Comparison of ENCODE assay signal across 22 mouse cellular contexts in genomic region chr11:33701236-33701957, GRCm38 (mm10).
A peak's percentile ranks its signal among the peaks of the same experiment; 100 is the strongest.
DNase-seq lines count a peak whose midpoint lies in the region; ATAC-seq and TF ChIP-seq lines count a peak whose summit lies in the region.
"Had no signal": no experiment of that assay in that cellular context is flagged by ENCODE, and none has a peak within 500 bp of the region (broad histone marks: within the 10 kb centered on the region; RNA-seq: fewer than 3 reads in every experiment).

No protein-coding gene starts in this region.

- H3K79me2 ChIP-seq in CH12.LX (replicated peaks; ENCODE audit: control insufficient read depth, extremely low read depth, insufficient read depth, poor library complexity, severe bottlenecking) = no peaks in the 10 kb centered on the region

- no peaks in the 10 kb centered on the region for H3K9me3 ChIP-seq in heart, embryonic 10.5 days
- no peaks in the 10 kb centered on the region for H3K9me3 ChIP-seq in lung, embryonic 15.5 days
- no peaks in the 10 kb centered on the region for H3K9me3 ChIP-seq in CH12.LX (replicated peaks; ENCODE audit: low read length)
- H3K9me3 ChIP-seq: embryonic facial prominence, embryonic 10.5 days; embryonic facial prominence, embryonic 13.5 days; forebrain, embryonic 12.5 days; forebrain, embryonic 15.5 days had no signal

- WGBS in heart, embryonic 10.5 days = 60% methylated on average over 1 of the region's 1 CpGs
- WGBS in lung, embryonic 15.5 days = 56% methylated on average over 1 of the region's 1 CpGs
- 59% methylated on average over 1 of the region's 1 CpGs for WGBS in lung, adult 2 months

- H3K36me3 ChIP-seq in heart, embryonic 10.5 days = no peaks in the 10 kb centered on the region
- no peaks in the 10 kb centered on the region for H3K36me3 ChIP-seq in lung, embryonic 15.5 days
- no peaks in the 10 kb centered on the region for H3K36me3 ChIP-seq in CH12.LX (replicated peaks in 1 of 2; ENCODE audit: control insufficient read depth in 1 of 2, insufficient read depth in 1 of 2, low read length in 1 of 2)
- H3K36me3 ChIP-seq: embryonic facial prominence, embryonic 10.5 days; embryonic facial prominence, embryonic 13.5 days; forebrain, embryonic 12.5 days; forebrain, embryonic 15.5 days had no signal

- in situ Hi-C loops in CH12.LX (cut with MboI; ENCODE audit: low pct_ligation_motif_present, low pct_unique_long_range_greater_than_20kb, low sequenced_read_pairs) = no loop called here

- H3K4me3 ChIP-seq in heart, embryonic 10.5 days = no peak overlapping the region
- no peak overlapping the region for H3K4me3 ChIP-seq in lung, embryonic 15.5 days
- no peak overlapping the region for H3K4me3 ChIP-seq in lung, adult 2 months (replicated peaks; ENCODE audit: extremely low read depth, low read depth, low read length)
- H3K4me3 ChIP-seq in CH12.LX (replicated peaks in 1 of 3; ENCODE audit: low read depth in 2 of 3, low read length in 2 of 3, poor library complexity in 1 of 3) = no peak overlapping the region
- H3K4me3 ChIP-seq: embryonic facial prominence, embryonic 10.5 days; embryonic facial prominence, embryonic 13.5 days; erythroblast, embryonic 14.5 days; forebrain, embryonic 12.5 days; forebrain, embryonic 15.5 days had no signal

- peak; percentile 19; the same call in 1 of the 2 replicates for ATAC-seq in lung, embryonic 15.5 days (ENCODE audit: borderline replicate concordance, extremely low read depth, low FRiP score, low TSS enrichment)
- ATAC-seq: forebrain, embryonic 15.5 days; hindbrain, postnatal 0 days had no signal

- peak; percentile 60 for DNase-seq in heart, embryonic 10.5 days (ENCODE audit: low spot score)
- no peak for DNase-seq in heart, adult 8-10 months (ENCODE audit: low spot score)
- DNase-seq in lung, adult 2 months = no peak
- DNase-seq in CH12.LX (ENCODE audit: extremely low read depth) = peak; percentile 48
- DNase-seq in induced T-regulatory cell, adult 2 months (ENCODE audit: low read depth) = peak; percentile 31
- DNase-seq in urinary bladder, postnatal 14 days (ENCODE audit: low spot score) = no peak
- no peak for DNase-seq in gastrocnemius, postnatal 25 days
- DNase-seq: adrenal gland, postnatal 10 days; adrenal gland, postnatal 36 days; cerebellum, adult 18-20 months; cerebellum, adult 9-10 months; cerebellum, postnatal 14 days; gastrocnemius, postnatal 36 days had no signal

- no peaks in the 10 kb centered on the region for H3K4me1 ChIP-seq in heart, embryonic 10.5 days
- H3K4me1 ChIP-seq in lung, embryonic 15.5 days = no peaks in the 10 kb centered on the region
- H3K4me1 ChIP-seq in lung, adult 2 months (ENCODE audit: control insufficient read depth, insufficient read depth, low read length) = no peaks in the 10 kb centered on the region
- H3K4me1 ChIP-seq in CH12.LX (ENCODE audit: control insufficient read depth in 1 of 2, insufficient read depth in 2 of 2) = peaks cover 11 to 35% of the 10 kb centered on the region in 2 experiments
- H3K4me1 ChIP-seq: embryonic facial prominence, embryonic 13.5 days; forebrain, embryonic 15.5 days had no signal

- no peak for TF ChIP-seq EP300 in CH12.LX (IDR thresholded peaks at IDR 0.05; ENCODE audit: low read length)

- H3K4me2 ChIP-seq in lung, embryonic 15.5 days = no peak overlapping the region
- H3K4me2 ChIP-seq in CH12.LX (ENCODE audit: insufficient read depth, low read depth, poor library complexity, severe bottlenecking) = no peak overlapping the region
- H3K4me2 ChIP-seq: embryonic facial prominence, embryonic 13.5 days; forebrain, embryonic 12.5 days; forebrain, embryonic 15.5 days; heart, embryonic 11.5 days; hindbrain, embryonic 14.5 days had no signal

- H3K9ac ChIP-seq in lung, embryonic 15.5 days = no peak overlapping the region
- H3K9ac ChIP-seq in CH12.LX (ENCODE audit: insufficient read depth, low read depth) = no peak overlapping the region
- H3K9ac ChIP-seq: embryonic facial prominence, embryonic 13.5 days; forebrain, embryonic 12.5 days; forebrain, embryonic 15.5 days; hindbrain, embryonic 14.5 days had no signal

- H3K27me3 ChIP-seq in heart, embryonic 10.5 days (ENCODE audit: insufficient read depth, poor library complexity, severe bottlenecking) = no peaks in the 10 kb centered on the region
- H3K27me3 ChIP-seq in lung, embryonic 15.5 days = no peaks in the 10 kb centered on the region
- H3K27me3 ChIP-seq in CH12.LX (replicated peaks) = peaks cover 22% of the 10 kb centered on the region
- H3K27me3 ChIP-seq: embryonic facial prominence, embryonic 13.5 days; forebrain, embryonic 15.5 days had no signal

- no peak for TF ChIP-seq POLR2A in lung, adult 2 months (IDR thresholded peaks at IDR 0.05; ENCODE audit: borderline replicate concordance, extremely low read depth, low read depth, low read length)
- TF ChIP-seq POLR2A in CH12.LX (IDR thresholded peaks at IDR 0.05; ENCODE audit: low read depth, low read length) = no peak

- no peak overlapping the region for H3K27ac ChIP-seq in heart, embryonic 10.5 days
- H3K27ac ChIP-seq in lung, embryonic 15.5 days = no peak overlapping the region
- no peak overlapping the region for H3K27ac ChIP-seq in CH12.LX (ENCODE audit: insufficient read depth, low read depth)
- H3K27ac ChIP-seq: embryonic facial prominence, embryonic 10.5 days; embryonic facial prominence, embryonic 13.5 days; forebrain, embryonic 12.5 days; forebrain, embryonic 15.5 days; hindbrain, embryonic 14.5 days; hindbrain, postnatal 0 days had no signal

- TF ChIP-seq RAD21 in CH12.LX (IDR thresholded peaks at IDR 0.05; ENCODE audit: low read depth, low read length) = no peak

- TF ChIP-seq CTCF in lung, adult 2 months (IDR thresholded peaks at IDR 0.05; ENCODE audit: insufficient read depth, low read length) = no peak
- TF ChIP-seq CTCF in CH12.LX (conservative IDR thresholded peaks at IDR 0.05 in 1 of 2, IDR thresholded peaks at IDR 0.05 in 1 of 2; ENCODE audit: low read depth in 2 of 2, low read length in 2 of 2) = no peak

- dilution Hi-C loops in CH12.LX (cut with MboI; ENCODE audit: extremely low pct_ligation_motif_present, extremely low pct_unique_long_range_greater_than_20kb, low sequenced_read_pairs) = no loop called here

TF ChIP-seq in CH12.LX, 34 proteins besides CTCF, POLR2A, EP300 and RAD21:
- no peak for TF ChIP-seq ZNF384 (IDR thresholded peaks at IDR 0.05; ENCODE audit: low read depth, low read length)

Comparison
In these comparisons a context has a peak if more than half of its experiments do, and no peak if none do; other contexts are left out.
1. DNase-seq: peak in heart, embryonic 10.5 days (single experiment), CH12.LX (single experiment) and induced T-regulatory cell, adult 2 months (single experiment); none in heart, adult 8-10 months (single experiment), lung, adult 2 months (single experiment), urinary bladder, postnatal 14 days (single experiment) and gastrocnemius, postnatal 25 days (single experiment).